Mouse (Mus musculus) induced T-regulatory cell, adult 2 months (primary cell): ENCODE results near the gene Elf1.

Source experiments
- DNase-seq: peaks from one replicate; pipeline ENCODE4 v3.0.0-alpha.2; 2012; ENCODE audit warnings: low read depth

Gene Elf1

GRCm38 (mm10) chr14:79521056-79521455 is 40.1 kb downstream of the Elf1 start:
- peak; percentile 74 for DNase-seq

- peak; percentile 85 for DNase-seq
Measured at GRCm38 (mm10) chr14:79521471-79522117, 40.6 kb downstream of the Elf1 start.

GRCm38 (mm10) chr14:79522387-79522786 is 41.4 kb downstream of the Elf1 start:
- no peak for DNase-seq

- peak; percentile 79 for DNase-seq
Measured at GRCm38 (mm10) chr14:79526106-79526505, 45.1 kb downstream of the Elf1 start.

GRCm38 (mm10) chr14:79527704-79528103 is 46.7 kb downstream of the Elf1 start:
- no peak for DNase-seq

GRCm38 (mm10) chr14:79529581-79530554 is 48.9 kb downstream of the Elf1 start:
- peak; percentile 92 for DNase-seq

- DNase-seq: no peak
Measured at GRCm38 (mm10) chr14:79530761-79531160, 49.8 kb downstream of the Elf1 start.

- DNase-seq: peak; percentile 89
Measured at GRCm38 (mm10) chr14:79532036-79532776, 51.2 kb downstream of the Elf1 start.

GRCm38 (mm10) chr14:79533350-79533749 is 52.4 kb downstream of the Elf1 start:
- DNase-seq: peak; percentile 86

GRCm38 (mm10) chr14:79534206-79534605 is 53.2 kb downstream of the Elf1 start:
- peak; percentile 58 for DNase-seq

- peak; percentile 60 for DNase-seq
Measured at GRCm38 (mm10) chr14:79534656-79535055, 53.7 kb downstream of the Elf1 start.

GRCm38 (mm10) chr14:79535318-79535717 is 54.3 kb downstream of the Elf1 start:
- DNase-seq: peak; percentile 90

- DNase-seq: peak; percentile 73
Measured at GRCm38 (mm10) chr14:79536011-79536410, 55.0 kb downstream of the Elf1 start.

GRCm38 (mm10) chr14:79536837-79537236 is 55.8 kb downstream of the Elf1 start:
- DNase-seq: peak; percentile 68

- peak; percentile 92 for DNase-seq
Measured at GRCm38 (mm10) chr14:79537463-79537862, 56.5 kb downstream of the Elf1 start.

GRCm38 (mm10) chr14:79537921-79538320 is 56.9 kb downstream of the Elf1 start:
- peak; percentile 64 for DNase-seq

- DNase-seq: peak; percentile 71
Measured at GRCm38 (mm10) chr14:79541606-79542005, 60.6 kb downstream of the Elf1 start.

- peak; percentile 27 for DNase-seq
Measured at GRCm38 (mm10) chr14:79549343-79549742, 68.3 kb downstream of the Elf1 start.

GRCm38 (mm10) chr14:79551929-79552328 is 70.9 kb downstream of the Elf1 start:
- peak; percentile 50 for DNase-seq

GRCm38 (mm10) chr14:79552854-79553253 is 71.9 kb downstream of the Elf1 start:
- peak; percentile 54 for DNase-seq

GRCm38 (mm10) chr14:79557796-79558195 is 76.8 kb downstream of the Elf1 start:
- DNase-seq: peak; percentile 79

GRCm38 (mm10) chr14:79562745-79563144 is 81.8 kb downstream of the Elf1 start:
- peak; percentile 84 for DNase-seq
